8 mouse cellular contexts compared by ENCODE assay signal in genomic region chr5:140684343-140685148, GRCm38 (mm10). TPM values are rescaled to one million over a fixed set of nuclear protein-coding genes. Genes with fewer than 3 reads are reported as not detected.
A peak's percentile ranks its signal among the peaks of the same experiment; 100 is the strongest.
DNase-seq lines count a peak whose midpoint lies in the region; ATAC-seq lines count a peak whose summit lies in the region.

No protein-coding gene starts in this region.

- H3K9ac ChIP-seq in liver, embryonic 11.5 days (ENCODE audit: low read depth, low read length) = no peak overlapping the region

- H3K27ac ChIP-seq in liver, embryonic 11.5 days (ENCODE audit: low read depth, low read length) = no peak overlapping the region

- no peaks in the 10 kb centered on the region for H3K27me3 ChIP-seq in liver, embryonic 11.5 days (replicated peaks; ENCODE audit: control insufficient read depth, insufficient read depth, low read length)

- 64% methylated on average over 16 of the region's 16 CpGs for WGBS in liver, embryonic 11.5 days

- peaks cover 19% of the 10 kb centered on the region for H3K4me1 ChIP-seq in liver, embryonic 11.5 days (replicated peaks; ENCODE audit: control insufficient read depth, insufficient read depth, low read length)

- peaks cover 5% of the 10 kb centered on the region; the same call in 1 of the 2 replicates for H3K36me3 ChIP-seq in liver, embryonic 11.5 days (ENCODE audit: control insufficient read depth, insufficient read depth, low read length)

- no peak overlapping the region for H3K4me2 ChIP-seq in liver, embryonic 11.5 days

- peak; percentile 73 for DNase-seq in CD4-positive, CD25-positive, alpha-beta regulatory T cell, adult 2 months (ENCODE audit: low read depth, low spot score)
- peak; percentile 46 for DNase-seq in liver
- no peak for DNase-seq in liver, embryonic 11.5 days (ENCODE audit: low spot score)
- peak; percentile 62 for DNase-seq in induced T-regulatory cell, adult 2 months (ENCODE audit: low read depth)
- DNase-seq in c-Kit-positive CD71-positive TER-119-positive erythroid progenitor cells, embryonic 14.5 days (ENCODE audit: low spot score) = no peak

- no peak overlapping the region for H3K4me3 ChIP-seq in liver, embryonic 11.5 days (ENCODE audit: low read depth, low read length)

- H3K9me3 ChIP-seq in liver, embryonic 11.5 days (ENCODE audit: control insufficient read depth, low read length) = no peaks in the 10 kb centered on the region

- ATAC-seq in CD4-positive, CD25-positive, alpha-beta regulatory T cell, adult 4 months = no peak
- no peak for ATAC-seq in liver, embryonic 11.5 days (replicated peaks; ENCODE audit: low FRiP score)
- ATAC-seq in common myeloid progenitor, adult 5-6 weeks (replicated peaks; ENCODE audit: low read depth, poor library complexity, severe bottlenecking) = peak; percentile 76; the same call in 1 of the 2 replicates
- ATAC-seq in megakaryocyte-erythroid progenitor cell, adult 5-6 weeks (replicated peaks; ENCODE audit: low FRiP score, low TSS enrichment, poor library complexity, severe bottlenecking) = peak; percentile 66

RNA-seq across cellular contexts. Expression of gene Iqce, which starts 17.6 kb away (rescaled TPM):
- 10 to 100 TPM; 22.2 to 34.3 TPM for polyA plus RNA-seq in CD4-positive, CD25-positive, alpha-beta regulatory T cell, adult 4 months (2017; shearing (Covaris generic))
- 13.2 and 14.4 TPM in 2 replicates for polyA plus RNA-seq in liver, embryonic 11.5 days (2014; fragmentation: Nextera tagmentation; extraction: Ambion mirVana)
- 7.9 and 9.8 TPM in 2 replicates for total RNA-seq in common myeloid progenitor, adult 5-6 weeks (2017)
- total RNA-seq in megakaryocyte-erythroid progenitor cell, adult 5-6 weeks (2014; fragmentation: Nextera tagmentation) = 23.0 and 24.6 TPM in 2 replicates
- 5.6 and 13.0 TPM in 2 replicates for total RNA-seq in megakaryocyte-erythroid progenitor cell, adult 5-6 weeks (2017)

RNA-seq across cellular contexts. Expression of gene Brat1, which starts 20.3 kb away (rescaled TPM):
- 10 to 100 TPM; 15.4 to 33.1 TPM for polyA plus RNA-seq in CD4-positive, CD25-positive, alpha-beta regulatory T cell, adult 4 months (2017; shearing (Covaris generic))
- polyA plus RNA-seq in liver, embryonic 11.5 days (2014; fragmentation: Nextera tagmentation; extraction: Ambion mirVana) = 16.9 and 18.7 TPM in 2 replicates
- 13.1 and 13.6 TPM in 2 replicates for total RNA-seq in common myeloid progenitor, adult 5-6 weeks (2017)
- 24.7 and 25.7 TPM in 2 replicates for total RNA-seq in megakaryocyte-erythroid progenitor cell, adult 5-6 weeks (2014; fragmentation: Nextera tagmentation)
- total RNA-seq in megakaryocyte-erythroid progenitor cell, adult 5-6 weeks (2017) = 14.9 and 15.7 TPM in 2 replicates

RNA-seq across cellular contexts. Expression of gene Ttyh3, which starts 35.7 kb away (rescaled TPM):
- polyA plus RNA-seq in CD4-positive, CD25-positive, alpha-beta regulatory T cell, adult 4 months (2017; shearing (Covaris generic)) = 1 to 10 TPM; 4.9 to 6.7 TPM
- 24.3 and 26.5 TPM in 2 replicates for polyA plus RNA-seq in liver, embryonic 11.5 days (2014; fragmentation: Nextera tagmentation; extraction: Ambion mirVana)
- 14.4 and 20.2 TPM in 2 replicates for total RNA-seq in common myeloid progenitor, adult 5-6 weeks (2017)
- 26.7 and 32.2 TPM in 2 replicates for total RNA-seq in megakaryocyte-erythroid progenitor cell, adult 5-6 weeks (2014; fragmentation: Nextera tagmentation)
- total RNA-seq in megakaryocyte-erythroid progenitor cell, adult 5-6 weeks (2017) = 5.6 and 8.6 TPM in 2 replicates

RNA-seq across cellular contexts. Expression of gene Amz1, which starts 39.4 kb away (rescaled TPM):
- under 1 TPM; 0.33 to 0.50 TPM for polyA plus RNA-seq in CD4-positive, CD25-positive, alpha-beta regulatory T cell, adult 4 months (2017; shearing (Covaris generic))
- 1.2 and 2.0 TPM in 2 replicates for polyA plus RNA-seq in liver, embryonic 11.5 days (2014; fragmentation: Nextera tagmentation; extraction: Ambion mirVana)
- total RNA-seq in common myeloid progenitor, adult 5-6 weeks (2017) = 0.10 and 2.4 TPM in 2 replicates
- 0.46 TPM in 1 of 2 replicates, not detected in the other for total RNA-seq in megakaryocyte-erythroid progenitor cell, adult 5-6 weeks (2014; fragmentation: Nextera tagmentation)
- 1.3 TPM in 1 of 2 replicates, not detected in the other for total RNA-seq in megakaryocyte-erythroid progenitor cell, adult 5-6 weeks (2017)

Comparison
In these comparisons a context has a peak if more than half of its experiments do, and no peak if none do; other contexts are left out.
1. DNase-seq: peak in CD4-positive, CD25-positive, alpha-beta regulatory T cell, adult 2 months (single experiment), liver (single experiment) and induced T-regulatory cell, adult 2 months (single experiment); none in liver, embryonic 11.5 days (single experiment) and c-Kit-positive CD71-positive TER-119-positive erythroid progenitor cells, embryonic 14.5 days (single experiment).
2. ATAC-seq: peak in common myeloid progenitor, adult 5-6 weeks (single experiment) and megakaryocyte-erythroid progenitor cell, adult 5-6 weeks (single experiment); none in CD4-positive, CD25-positive, alpha-beta regulatory T cell, adult 4 months (single experiment) and liver, embryonic 11.5 days (single experiment).